Mouse (Mus musculus) liver, postnatal 0 days (tissue): ENCODE data around the gene Ctrl. TPM values are rescaled to one million over a fixed set of nuclear protein-coding genes. Genes with fewer than 3 reads are reported as not detected.
A peak's percentile ranks its signal among the peaks of the same experiment; 100 is the strongest.

Experiments
- ATAC-seq: fragments of 200-750 bp; cut with Nextera tagmentation; 2 replicates; pipeline ENCODE4 v1.8.0; 2017; ENCODE audit warnings: mild to moderate bottlenecking, moderate library complexity
- DNase-seq: peaks from one replicate; pipeline ENCODE4 v3.0.0-alpha.2; 2016
- H3K27ac ChIP-seq: fragments of 300-500 bp; sonication (generic); 2 replicates; pipeline ENCODE4 v1.5.1; 2014; ENCODE audit warnings: antibody characterized with exemption, moderate library complexity, mild to moderate bottlenecking, low read depth
- H3K27me3 ChIP-seq: fragments of 300-500 bp; sonication (generic); 2 replicates; pipeline ENCODE4 v1.6.1; 2014; ENCODE audit warnings: low read length, control low read depth, mixed read lengths; ENCODE audit not compliant: insufficient read depth
- H3K36me3 ChIP-seq: fragments of 300-500 bp; sonication (generic); replicated peaks from 2 replicates; pipeline ENCODE4 v1.6.1; 2014; ENCODE audit warnings: mild to moderate bottlenecking, control low read depth, low read length, moderate library complexity, mixed read lengths; ENCODE audit not compliant: insufficient read depth
- H3K4me1 ChIP-seq: fragments of 300-500 bp; sonication (generic); 2 replicates; pipeline ENCODE4 v1.6.1; 2014; ENCODE audit warnings: antibody characterized with exemption, mild to moderate bottlenecking, control low read depth; ENCODE audit not compliant: insufficient read depth
- H3K4me2 ChIP-seq: fragments of 300-500 bp; sonication (generic); 2 replicates; pipeline ENCODE4 v1.6.1; 2014; ENCODE audit warnings: low read depth, mild to moderate bottlenecking, low read length, moderate library complexity, mixed read lengths
- H3K4me3 ChIP-seq: fragments of 300-500 bp; sonication (generic); 2 replicates; pipeline ENCODE4 v1.5.1; 2014; ENCODE audit warnings: low read depth, low read length
- H3K9ac ChIP-seq: fragments of 300-500 bp; sonication (generic); replicated peaks from 2 replicates; pipeline ENCODE4 v1.6.1; 2014; ENCODE audit warnings: mild to moderate bottlenecking, moderate library complexity
- H3K9me3 ChIP-seq: fragments of 300-500 bp; sonication (generic); 2 replicates; pipeline ENCODE4 v1.6.1; 2016; ENCODE audit warnings: mild to moderate bottlenecking, control low read depth, low read length, mixed read lengths
- CTCF ChIP-seq: sonication (generic); IDR thresholded peaks from 2 replicates; pipeline ENCODE4 v1.5.1; 2016; ENCODE audit warnings: antibody characterized with exemption, low read depth
- EP300 ChIP-seq: IDR thresholded peaks from 2 replicates; pipeline ENCODE4 v1.6.1; 2016; ENCODE audit warnings: antibody characterized with exemption, low read depth, mild to moderate bottlenecking
- WGBS: fragments of 180-500 bp; shearing (Covaris S2); extraction: QIAGEN DNeasy Blood & Tissue Kit; methylation state at CpG from one replicate; pipeline ENCODE4 v1.1.7; 2014; ENCODE audit not compliant: insufficient replicate concordance; 5-methylcytosine and 5-hydroxymethylcytosine counted together
- polyA plus RNA-seq: library from polyadenylated mRNA; unstranded; fragments of >200 nt; fragmentation: Nextera tagmentation; extraction: Ambion mirVana; gene quantifications from 2 replicates; pipeline ENCODE4 v1.2.1, GENCODE M21; 2015

Gene Ctrl
- polyA plus RNA-seq, 1 experiment from 2014 or later = 0.16 TPM

GRCm38 (mm10) chr8:105961101-105961500 is 27.4 kb upstream of the Ctrl start:
- Histone ChIP-seq H3K4me3 (no peak overlapping the region), H3K9ac (no peak overlapping the region), H3K36me3 (no peaks in the 10 kb centered on the region; the same call in 1 of the 2 replicates), H3K9me3 (no peaks in the 10 kb centered on the region), H3K27me3 (no peaks in the 10 kb centered on the region), H3K4me2 (peak overlapping the region; percentile 54), H3K27ac (no peak overlapping the region), H3K4me1 (peaks cover 23% of the 10 kb centered on the region)
- ATAC-seq (no peak), DNase-seq (peak; percentile 55)
- no peak for TF ChIP-seq EP300
- 60% methylated on average over 14 of the region's 14 CpGs for WGBS

GRCm38 (mm10) chr8:105959350-105959749 is 25.7 kb upstream of the Ctrl start:
- Histone ChIP-seq H3K9ac (no peak overlapping the region), H3K4me1 (peaks cover 11% of the 10 kb centered on the region), H3K4me2 (no peak overlapping the region), H3K27me3 (no peaks in the 10 kb centered on the region), H3K4me3 (no peak overlapping the region), H3K36me3 (no peaks in the 10 kb centered on the region; the same call in 1 of the 2 replicates), H3K27ac (no peak overlapping the region), H3K9me3 (no peaks in the 10 kb centered on the region)
- no peak for TF ChIP-seq EP300
- TF ChIP-seq CTCF = no peak
- DNase-seq (peak; percentile 89), ATAC-seq (peak; percentile 85)
- WGBS = 71% methylated on average over 7 of the region's 7 CpGs

GRCm38 (mm10) chr8:105957813-105958212 is 24.2 kb upstream of the Ctrl start:
- ATAC-seq = no peak
- Histone ChIP-seq H3K27me3 (no peaks in the 10 kb centered on the region), H3K9ac (no peak overlapping the region), H3K36me3 (peaks cover 3% of the 10 kb centered on the region), H3K4me2 (no peak overlapping the region), H3K4me1 (peaks cover 11% of the 10 kb centered on the region), H3K9me3 (no peaks in the 10 kb centered on the region), H3K4me3 (no peak overlapping the region), H3K27ac (no peak overlapping the region)
- TF ChIP-seq EP300 (no peak), CTCF (peak; percentile 29; the same call in 1 of the 2 replicates)
- WGBS = 69% methylated on average over 3 of the region's 4 CpGs
- DNase-seq = no peak

GRCm38 (mm10) chr8:105956556-105956955 is 22.9 kb upstream of the Ctrl start:
- ATAC-seq = no peak
- no peak for TF ChIP-seq CTCF
- no peak for TF ChIP-seq EP300
- H3K4me3 ChIP-seq = no peak overlapping the region
- H3K4me2 ChIP-seq = no peak overlapping the region
- H3K27ac ChIP-seq = no peak overlapping the region
- WGBS = 81% methylated on average over 4 of the region's 4 CpGs
- H3K9me3 ChIP-seq = no peaks in the 10 kb centered on the region
- H3K36me3 ChIP-seq = peaks cover 10% of the 10 kb centered on the region
- no peaks in the 10 kb centered on the region for H3K27me3 ChIP-seq
- peaks cover 7% of the 10 kb centered on the region for H3K4me1 ChIP-seq
- no peak overlapping the region for H3K9ac ChIP-seq
- no peak for DNase-seq

GRCm38 (mm10) chr8:105951057-105951659 is 17.5 kb upstream of the Ctrl start:
- no peak overlapping the region for H3K9ac ChIP-seq
- H3K36me3 ChIP-seq = peaks cover 36% of the 10 kb centered on the region
- WGBS = 77% methylated on average over 7 of the region's 7 CpGs
- no peaks in the 10 kb centered on the region for H3K27me3 ChIP-seq
- no peak overlapping the region for H3K4me2 ChIP-seq
- no peaks in the 10 kb centered on the region for H3K9me3 ChIP-seq
- DNase-seq (no peak), ATAC-seq (no peak)
- no peak for TF ChIP-seq EP300
- no peak for TF ChIP-seq CTCF
- H3K4me3 ChIP-seq = no peak overlapping the region
- H3K27ac ChIP-seq = no peak overlapping the region
- H3K4me1 ChIP-seq = 0 out of 2 replicates have a peak, but pooled peaks cover 6% of the 10 kb centered on the region

- Histone ChIP-seq H3K36me3 (peaks cover 43% of the 10 kb centered on the region), H3K4me3 (no peak overlapping the region), H3K27ac (no peak overlapping the region), H3K9ac (no peak overlapping the region), H3K4me2 (no peak overlapping the region), H3K27me3 (no peaks in the 10 kb centered on the region), H3K9me3 (no peaks in the 10 kb centered on the region), H3K4me1 (0 out of 2 replicates have a peak, but pooled peaks cover 6% of the 10 kb centered on the region)
- WGBS = 59% methylated on average over 10 of the region's 10 CpGs
- peak; percentile 71 for DNase-seq
- ATAC-seq = peak; percentile 57
- no peak for TF ChIP-seq CTCF
- no peak for TF ChIP-seq EP300
Measured at GRCm38 (mm10) chr8:105949350-105949749, 15.7 kb upstream of the Ctrl start.
